Mouse (Mus musculus) ES-E14 (cell line): Measurements from ENCODE around the gene Bpifb1. TPM values are rescaled to one million over a fixed set of nuclear protein-coding genes. Genes with fewer than 3 reads are reported as not detected.
A peak's percentile ranks its signal among the peaks of the same experiment; 100 is the strongest.

Experiments used
- DNase-seq: peaks from one replicate; pipeline ENCODE4 v3.0.0-alpha.2; 2013; ENCODE audit warnings: low read depth, low spot score
- H3K27ac ChIP-seq: 2 replicates; pipeline ENCODE4 v1.5.1; 2012; ENCODE audit warnings: low read depth, mild to moderate bottlenecking, low read length, moderate library complexity, mixed read lengths; ENCODE audit not compliant: poor library complexity, insufficient read depth, severe bottlenecking
- H3K36me3 ChIP-seq: 2 replicates; pipeline ENCODE4 v1.6.1; 2012; ENCODE audit warnings: mild to moderate bottlenecking, low read length, moderate library complexity, mixed read lengths; ENCODE audit not compliant: control insufficient read depth, poor library complexity, insufficient read depth, severe bottlenecking
- H3K4me1 ChIP-seq, 2 experiments: fragments of 150-350 bp in 1 of 2; sonication (generic) in 1 of 2; 2 replicates each; pipeline ENCODE4 v1.6.1; 2012; ENCODE audit warnings: low read length in 2 of 2, mild to moderate bottlenecking in 1 of 2, mixed read lengths in 1 of 2; ENCODE audit not compliant: control insufficient read depth in 2 of 2, insufficient read depth in 2 of 2, poor library complexity in 1 of 2
- H3K4me3 ChIP-seq, 2 experiments: fragments of 150-350 bp in 1 of 2; sonication (generic) in 1 of 2; 2 replicates each; pipeline ENCODE4 v1.5.1; 2012; ENCODE audit warnings: low read length in 2 of 2, low read depth in 1 of 2, mild to moderate bottlenecking in 1 of 2, mixed read lengths in 1 of 2; ENCODE audit not compliant: insufficient read depth in 1 of 2, poor library complexity in 1 of 2, severe bottlenecking in 1 of 2
- H3K9ac ChIP-seq: 2 replicates; pipeline ENCODE4 v1.6.1; 2012; ENCODE audit warnings: low read depth, mild to moderate bottlenecking, low read length, mixed read lengths; ENCODE audit not compliant: poor library complexity, insufficient read depth, severe bottlenecking
- H3K9me3 ChIP-seq: fragments of 150-350 bp; sonication (generic); 2 replicates; pipeline ENCODE4 v1.6.1; 2012; ENCODE audit warnings: low read depth, mild to moderate bottlenecking, low read length; ENCODE audit not compliant: control insufficient read depth, insufficient read depth
- CHD2 ChIP-seq: IDR thresholded peaks from 2 replicates; pipeline ENCODE4 v1.6.1; 2014; ENCODE audit warnings: mild to moderate bottlenecking, low read depth, low read length, inconsistent platforms
- HCFC1 ChIP-seq: IDR thresholded peaks from 2 replicates; pipeline ENCODE4 v1.6.1; 2012; ENCODE audit warnings: low read length, inconsistent platforms, borderline replicate concordance; ENCODE audit not compliant: insufficient read depth
- MAFK ChIP-seq: IDR thresholded peaks from 2 replicates; pipeline ENCODE4 v1.6.1; 2014; ENCODE audit warnings: mild to moderate bottlenecking, low read depth, low read length, inconsistent platforms; ENCODE audit not compliant: insufficient read depth
- ZC3H11A ChIP-seq: IDR thresholded peaks from 2 replicates; pipeline ENCODE4 v1.6.1; 2012; ENCODE audit warnings: low read depth, mild to moderate bottlenecking, inconsistent platforms, low read length, borderline replicate concordance
- ZNF384 ChIP-seq: IDR thresholded peaks from 2 replicates; pipeline ENCODE4 v1.6.1; 2012; ENCODE audit warnings: low read depth, low read length, inconsistent platforms
- in situ Hi-C, 2 experiments: fragments of 600-800 bp; cut with MboI; formaldehyde crosslinking; loops; one replicate each; pipeline ENCODE4 v1.15.1; 2025; ENCODE audit warnings: low sequenced_read_pairs in 2 of 2, inconsistent platforms in 1 of 2; ENCODE audit not compliant: unreplicated experiment in 2 of 2
- total RNA-seq: library from RNA; depleted of rRNA; stranded (reverse); fragments of 300-350 nt; gene quantifications from 2 replicates; pipeline ENCODE4 v1.2.3, GENCODE M21; 2012

Bpifb1 gene
- total RNA-seq, 1 experiment, result 0.18 TPM

GRCm38 (mm10) chr2:154211881-154212280, 21.3 kb downstream of the Bpifb1 start:
- Histone ChIP-seq H3K36me3 (no peaks in the 10 kb centered on the region), H3K4me1 (peaks cover 0 to 2% of the 10 kb centered on the region in 2 experiments; a peak in 1 of 4 replicates), H3K9me3 (no peaks in the 10 kb centered on the region), H3K9ac (no peak overlapping the region), H3K27ac (no peak overlapping the region), H3K4me3 (no peak overlapping the region)
- TF ChIP-seq HCFC1 (no peak), CHD2 (no peak), ZNF384 (no peak), ZC3H11A (no peak), MAFK (no peak)
- in situ Hi-C loops, result no loop called here
- DNase-seq, result no peak

DNA sequence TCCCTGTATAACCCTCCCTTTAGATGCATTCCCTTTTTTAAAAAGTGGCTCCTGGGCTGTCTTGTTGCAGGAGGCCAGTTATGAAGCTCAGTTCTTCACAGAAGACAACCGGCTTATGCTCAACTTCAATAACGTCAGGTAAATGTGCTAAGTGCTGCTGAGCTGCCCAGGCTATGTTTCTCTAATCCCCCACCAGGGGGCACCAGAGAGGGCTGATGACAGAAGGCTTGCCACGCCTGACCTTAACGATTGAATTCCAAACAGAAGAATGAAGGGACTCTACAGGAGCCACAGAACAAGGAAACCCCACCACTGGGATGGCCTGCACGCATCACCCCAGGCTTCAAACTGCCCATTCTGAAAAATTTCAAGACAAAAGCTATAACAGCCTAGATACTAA, 24.6 kb downstream of the Bpifb1 start:
- TF ChIP-seq ZNF384 (no peak), MAFK (no peak), HCFC1 (no peak), ZC3H11A (peak; percentile 15; the same call in 1 of the 2 replicates), CHD2 (no peak)

GRCm38 (mm10) chr2:154219950-154220349, 29.3 kb downstream of the Bpifb1 start:
- TF ChIP-seq HCFC1 (no peak), ZC3H11A (no peak), CHD2 (no peak), MAFK (no peak), ZNF384 (no peak)
- H3K27ac ChIP-seq, result no peak overlapping the region
- H3K9me3 ChIP-seq, result no peaks in the 10 kb centered on the region
- no peak overlapping the region for H3K4me3 ChIP-seq
- peaks cover 0 to 13% of the 10 kb centered on the region in 2 experiments; a peak in 3 of 4 replicates for H3K4me1 ChIP-seq
- in situ Hi-C loops, result no loop called here
- no peak for DNase-seq
- H3K9ac ChIP-seq, result no peak overlapping the region
- no peaks in the 10 kb centered on the region for H3K36me3 ChIP-seq

More for the DNA sequence above, 24.6 kb downstream of the Bpifb1 start:
- H3K4me3 ChIP-seq, result no peak overlapping the region
- peak; percentile 92 for DNase-seq
- peaks cover 0 to 2% of the 10 kb centered on the region in 2 experiments; a peak in 1 of 4 replicates for H3K4me1 ChIP-seq
- no peaks in the 10 kb centered on the region for H3K36me3 ChIP-seq
- in situ Hi-C loops, result no loop called here
- H3K9ac ChIP-seq, result no peak overlapping the region
- no peaks in the 10 kb centered on the region for H3K9me3 ChIP-seq
- H3K27ac ChIP-seq, result no peak overlapping the region

- Histone ChIP-seq H3K9ac (no peak within 1 kb of the TSS), H3K27ac (no peak within 1 kb of the TSS), H3K4me3 (no peak within 1 kb of the TSS), H3K36me3 (no peaks in the 10 kb centered on the region), H3K4me1 (peaks cover 0 to 15% of the 10 kb centered on the region in 2 experiments; a peak in 3 of 4 replicates), H3K9me3 (no peaks in the 10 kb centered on the region)
- in situ Hi-C loops, result no loop called here
- DNase-seq, result peak; percentile 69
- TF ChIP-seq CHD2 (no peak), HCFC1 (no peak), MAFK (no peak), ZC3H11A (no peak), ZNF384 (no peak)
These were observed 32.8 kb downstream of the Bpifb1 start, which contains the start of gene Bpifb5 for GRCm38 (mm10) chr2:154223265-154223916. Gene Bpifb5 (plus strand): TSS chr2:154223742.

DNA sequence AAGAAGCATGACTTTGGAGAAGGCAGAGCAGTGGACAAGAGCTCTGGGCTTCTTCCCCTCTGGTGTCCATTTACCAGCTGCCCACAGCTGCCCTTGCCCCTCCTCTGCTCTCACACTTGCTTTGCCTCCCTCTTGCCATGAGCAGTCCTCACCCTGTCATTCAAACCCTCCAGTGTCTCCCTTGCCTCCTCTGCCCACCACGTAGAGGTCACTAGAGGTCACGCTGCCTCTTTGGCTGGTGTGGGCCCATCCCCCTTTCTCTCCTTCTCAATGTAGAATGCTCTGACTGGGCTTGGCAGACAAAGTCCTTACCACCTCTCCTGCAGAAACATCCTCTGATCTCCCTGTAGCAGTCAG, 33.3 kb downstream of the Bpifb1 start:
- in situ Hi-C loops, result no loop called here

More for the DNA sequence above, 33.3 kb downstream of the Bpifb1 start:
- no peak for DNase-seq
- Histone ChIP-seq H3K9ac (no peak overlapping the region), H3K27ac (no peak overlapping the region), H3K4me3 (no peak overlapping the region), H3K9me3 (no peaks in the 10 kb centered on the region), H3K4me1 (peaks cover 0 to 17% of the 10 kb centered on the region in 2 experiments; a peak in 3 of 4 replicates), H3K36me3 (no peaks in the 10 kb centered on the region)
- TF ChIP-seq MAFK (no peak), HCFC1 (no peak)
